Mouse (Mus musculus): ENCODE results near the gene Tmeff2. TPM values are rescaled to one million over a fixed set of nuclear protein-coding genes. Genes with fewer than 3 reads are reported as not detected.
"Not testable (repeated sequence)": the region's sequence is repeated elsewhere in the genome, so short reads cannot be mapped to it uniquely, and the experiment has no call there.

The Tmeff2 gene
- 8.4 and 8.5 TPM in 2 replicates for polyA plus RNA-seq (2015; fragmentation: Nextera tagmentation; extraction: Ambion mirVana)

DNA sequence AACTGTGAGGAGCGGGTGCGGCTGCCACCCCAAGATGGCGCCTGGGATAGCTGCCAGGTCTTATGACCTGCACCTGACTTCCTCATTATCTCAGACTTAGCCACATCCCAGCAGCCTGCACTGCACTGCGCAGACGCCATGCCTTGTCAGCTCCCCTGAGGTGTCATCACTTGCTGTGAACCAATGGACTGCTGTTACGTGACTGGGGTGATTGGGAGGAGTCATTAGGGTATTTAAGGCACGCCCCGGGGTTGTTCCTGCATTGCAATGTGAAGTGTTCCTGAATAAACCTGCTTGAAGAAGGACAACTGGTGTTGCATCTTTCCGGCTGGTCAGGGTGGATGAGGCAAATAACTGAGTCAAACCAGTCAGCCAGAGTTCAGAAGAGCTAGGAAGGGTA, at the start of gene Tmeff2:
Gene Tmeff2 (plus strand): TSS at position 262 of the 400 bp plus-strand sequence.
- not testable (repeated sequence) for H3K27ac ChIP-seq; H3K4me1 ChIP-seq; H3K27me3 ChIP-seq (replicated peaks); ATAC-seq (ENCODE audit: insufficient read depth, low FRiP score, low read depth); H3K36me3 ChIP-seq; H3K9me3 ChIP-seq; H3K4me2 ChIP-seq; H3K9ac ChIP-seq; H3K4me3 ChIP-seq (replicated peaks)
- WGBS, result 85% methylated on average over 9 of the region's 9 CpGs

DNA sequence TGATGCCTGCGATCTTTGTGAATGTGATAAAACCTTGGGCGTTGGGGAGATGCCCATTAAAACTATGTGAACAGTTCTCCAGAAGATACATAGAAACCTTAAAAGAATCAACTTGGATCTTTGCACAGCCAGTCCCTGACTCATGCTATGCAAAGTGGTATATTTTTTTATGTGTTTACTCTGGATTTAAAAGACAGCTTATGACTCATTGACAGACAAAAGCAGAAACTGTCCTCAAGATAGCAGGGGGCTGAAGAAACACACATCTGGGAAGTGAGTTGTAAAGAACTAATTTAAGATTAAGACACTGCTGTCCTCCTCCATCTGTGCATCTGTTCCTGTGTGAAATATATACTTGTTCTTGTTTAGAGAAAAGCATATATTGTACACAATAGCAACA, 38.9 kb upstream of the Tmeff2 start:
- no peaks in the 10 kb centered on the region for H3K4me1 ChIP-seq
- no peak overlapping the region for H3K4me2 ChIP-seq
- no peaks in the 10 kb centered on the region for H3K27me3 ChIP-seq (replicated peaks)
- H3K36me3 ChIP-seq, result no peaks in the 10 kb centered on the region
- no peak overlapping the region for H3K4me3 ChIP-seq (replicated peaks)
- no peak overlapping the region for H3K27ac ChIP-seq
- no peak overlapping the region for H3K9ac ChIP-seq
- WGBS, result 61% methylated on average over 2 of the region's 2 CpGs
- no peaks in the 10 kb centered on the region for H3K9me3 ChIP-seq
- ATAC-seq (ENCODE audit: insufficient read depth, low FRiP score, low read depth), result no peak

DNA sequence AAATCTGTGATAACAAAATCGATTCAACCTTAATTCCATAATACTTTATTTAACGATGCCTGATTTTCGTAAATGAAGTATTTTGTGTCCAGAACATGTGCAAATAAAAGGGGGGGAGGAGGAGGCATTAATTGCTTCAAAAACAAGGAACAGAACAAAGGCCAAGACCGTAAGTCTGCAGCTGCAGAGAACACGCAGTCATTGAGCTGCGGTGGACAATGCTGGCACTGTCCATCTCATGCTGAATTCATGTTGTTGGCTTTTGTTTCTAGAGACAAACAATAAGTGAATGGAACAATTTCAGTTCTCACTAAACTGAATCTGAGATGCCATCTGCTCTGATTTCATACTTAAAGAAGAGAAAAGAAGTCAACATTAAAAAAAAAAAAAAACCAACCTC, 2.8 kb upstream of the Tmeff2 start:
- Histone ChIP-seq H3K4me3 (replicated peaks) (no peak overlapping the region), H3K36me3 (no peaks in the 10 kb centered on the region), H3K4me2 (no peak overlapping the region), H3K9ac (no peak overlapping the region), H3K27ac (no peak overlapping the region), H3K9me3 (no peaks in the 10 kb centered on the region), H3K4me1 (no peaks in the 10 kb centered on the region), H3K27me3 (replicated peaks) (no peaks in the 10 kb centered on the region)
- 76% methylated on average over 6 of the region's 6 CpGs for WGBS
- ATAC-seq (ENCODE audit: insufficient read depth, low FRiP score, low read depth), result no peak

DNA sequence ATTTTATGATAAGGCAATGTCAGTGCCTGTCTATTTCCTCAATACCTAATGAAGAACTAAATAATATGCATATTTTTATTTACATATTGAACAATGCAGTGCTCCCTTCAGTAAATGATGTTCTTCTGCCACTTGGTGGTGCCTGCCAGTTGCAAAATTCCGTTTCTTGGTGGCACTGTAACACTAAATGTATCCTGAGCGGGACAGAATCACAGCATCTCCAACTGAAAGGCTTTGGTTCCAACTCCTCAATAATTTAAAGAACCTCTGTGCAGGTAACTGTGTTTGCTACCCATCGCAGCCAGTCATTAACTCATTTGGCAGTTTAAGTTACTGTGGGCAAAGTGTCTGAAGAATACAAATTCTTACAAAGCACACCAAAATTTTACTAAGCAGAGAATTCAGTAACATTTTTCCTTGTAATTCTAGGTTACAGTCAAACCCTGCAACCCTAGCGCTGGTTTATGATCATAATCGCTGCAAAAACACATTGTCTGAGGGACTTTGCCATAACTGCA, 24.4 kb downstream of the Tmeff2 start:
- H3K9ac ChIP-seq, result no peak overlapping the region
- peaks cover 31% of the 10 kb centered on the region for H3K27me3 ChIP-seq (replicated peaks)
- H3K36me3 ChIP-seq, result no peaks in the 10 kb centered on the region
- no peak overlapping the region for H3K27ac ChIP-seq
- no peak for ATAC-seq (ENCODE audit: insufficient read depth, low FRiP score, low read depth)
- peaks cover 12% of the 10 kb centered on the region for H3K4me1 ChIP-seq
- H3K4me3 ChIP-seq (replicated peaks), result no peak overlapping the region
- no peak overlapping the region for H3K4me2 ChIP-seq
- WGBS, result 51% methylated on average over 5 of the region's 5 CpGs
- no peaks in the 10 kb centered on the region for H3K9me3 ChIP-seq

DNA sequence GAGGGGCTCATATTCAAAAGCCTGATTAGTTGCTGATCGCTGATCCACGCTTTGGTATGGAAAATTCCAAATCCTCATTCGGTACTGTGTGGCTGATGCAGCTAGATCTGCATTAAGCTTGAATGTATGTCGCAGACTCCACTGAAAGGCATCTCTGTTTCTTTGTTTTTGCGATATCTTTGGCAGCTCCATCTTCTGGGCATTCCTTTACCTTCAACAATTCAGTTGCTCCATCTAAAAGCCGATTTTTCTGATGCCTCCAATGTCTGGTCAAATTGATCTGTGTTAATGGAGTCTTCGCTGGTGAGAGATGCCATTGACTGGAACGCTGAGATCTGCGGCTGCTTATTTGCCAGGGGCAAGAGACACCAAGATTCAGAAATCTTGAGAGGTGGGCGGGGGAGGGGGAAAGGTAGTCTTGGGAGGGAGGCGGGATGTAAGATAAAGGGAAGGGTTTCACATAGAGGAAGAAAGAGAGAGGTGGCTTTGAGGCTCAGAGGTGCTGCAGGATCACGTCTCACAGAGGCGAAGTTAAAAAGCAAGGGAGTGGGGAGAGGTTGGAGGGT, 25.0 kb downstream of the Tmeff2 start:
- no peaks in the 10 kb centered on the region for H3K36me3 ChIP-seq
- no peak for ATAC-seq (ENCODE audit: insufficient read depth, low FRiP score, low read depth)
- H3K27me3 ChIP-seq (replicated peaks), result peaks cover 31% of the 10 kb centered on the region
- H3K4me3 ChIP-seq (replicated peaks), result no peak overlapping the region
- H3K4me1 ChIP-seq, result peaks cover 12% of the 10 kb centered on the region
- H3K4me2 ChIP-seq, result peak overlapping the region; percentile 29; the same call in 1 of the 2 replicates
- H3K27ac ChIP-seq, result no peak overlapping the region
- H3K9ac ChIP-seq, result no peak overlapping the region
- H3K9me3 ChIP-seq, result no peaks in the 10 kb centered on the region
- 17% methylated on average over 13 of the region's 13 CpGs for WGBS

DNA sequence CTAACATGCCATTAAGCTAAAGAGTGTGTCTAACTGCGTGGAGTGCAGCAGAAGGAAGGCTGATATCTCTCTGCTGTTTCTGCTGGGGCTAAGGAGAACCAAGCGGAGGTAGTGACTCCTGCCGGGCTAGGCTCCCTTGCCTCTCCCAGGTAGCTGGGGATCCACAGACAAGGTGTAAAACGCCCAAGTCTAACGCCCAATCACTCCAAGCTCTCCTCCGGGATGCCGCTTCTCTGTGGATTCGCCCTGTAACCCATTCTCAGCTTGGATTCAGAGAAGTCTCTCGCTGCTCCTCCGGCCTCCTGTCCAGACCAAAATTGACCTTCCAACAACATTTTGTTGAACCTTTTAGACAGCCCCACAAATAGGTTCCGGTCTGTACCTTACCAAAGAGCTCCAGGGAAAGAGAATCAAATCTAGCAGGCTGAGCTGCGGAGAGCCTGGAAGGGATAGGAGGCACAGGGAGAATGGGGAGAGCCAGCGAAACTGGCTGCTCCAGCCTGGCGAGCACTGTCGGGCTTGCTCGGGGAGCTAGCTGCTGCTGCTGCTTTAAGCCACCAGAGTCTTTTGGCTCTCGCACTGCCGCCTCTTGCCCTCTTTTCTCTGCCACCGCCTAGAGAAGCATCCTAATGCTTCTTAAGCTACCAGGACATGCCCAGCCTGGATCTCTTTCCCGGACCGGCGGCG, 26.1 kb downstream of the Tmeff2 start:
- H3K36me3 ChIP-seq, result no peaks in the 10 kb centered on the region
- H3K4me3 ChIP-seq (replicated peaks), result peak overlapping the region; percentile 58
- peaks cover 31% of the 10 kb centered on the region for H3K27me3 ChIP-seq (replicated peaks)
- H3K9ac ChIP-seq, result no peak overlapping the region
- H3K4me2 ChIP-seq, result peak overlapping the region; percentile 100
- 3% methylated on average over 23 of the region's 23 CpGs for WGBS
- no peaks in the 10 kb centered on the region for H3K9me3 ChIP-seq
- H3K4me1 ChIP-seq, result peaks cover 12% of the 10 kb centered on the region
- peak; percentile 53 for ATAC-seq (ENCODE audit: insufficient read depth, low FRiP score, low read depth)
- no peak overlapping the region for H3K27ac ChIP-seq

DNA sequence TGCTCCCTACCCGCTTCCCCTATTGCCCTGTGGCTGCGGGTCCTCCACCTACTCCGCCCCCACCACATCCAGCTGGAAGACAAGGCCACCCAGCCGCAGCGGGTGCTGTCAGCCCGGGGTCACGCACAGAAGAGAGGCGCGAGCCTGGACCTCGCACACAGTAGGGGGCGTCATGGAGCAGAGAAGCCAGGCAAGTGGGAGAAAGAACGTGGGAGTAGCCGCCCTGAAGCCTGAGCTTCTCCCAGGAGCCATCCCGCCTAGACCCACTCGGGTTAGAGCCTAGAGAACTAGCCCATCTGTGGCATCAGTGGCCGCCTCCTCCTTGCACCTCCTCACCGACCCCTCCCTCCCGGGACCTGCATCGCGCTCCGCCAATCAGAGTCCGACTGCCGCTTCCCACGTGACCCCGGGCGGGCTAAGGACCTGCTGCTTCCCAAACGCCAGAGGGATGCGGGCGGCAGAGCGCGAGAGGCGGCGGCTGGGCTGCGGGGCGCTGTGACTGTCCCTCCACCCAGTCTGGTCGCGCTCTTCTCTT, 26.7 kb downstream of the Tmeff2 start:
- peaks cover 12% of the 10 kb centered on the region for H3K4me1 ChIP-seq
- no peaks in the 10 kb centered on the region for H3K36me3 ChIP-seq
- H3K27me3 ChIP-seq (replicated peaks), result peaks cover 31% of the 10 kb centered on the region
- H3K9me3 ChIP-seq, result no peaks in the 10 kb centered on the region
- peak overlapping the region; percentile 58 for H3K4me3 ChIP-seq (replicated peaks)
- peak overlapping the region; percentile 100 for H3K4me2 ChIP-seq
- whole genome bisulfite sequencing, result under 1% methylated on average over 37 of the region's 37 CpGs
- H3K9ac ChIP-seq, result peak overlapping the region; percentile 9; the same call in 1 of the 2 replicates
- ATAC-seq (ENCODE audit: insufficient read depth, low FRiP score, low read depth), result peak; percentile 94
- H3K27ac ChIP-seq, result no peak overlapping the region

DNA sequence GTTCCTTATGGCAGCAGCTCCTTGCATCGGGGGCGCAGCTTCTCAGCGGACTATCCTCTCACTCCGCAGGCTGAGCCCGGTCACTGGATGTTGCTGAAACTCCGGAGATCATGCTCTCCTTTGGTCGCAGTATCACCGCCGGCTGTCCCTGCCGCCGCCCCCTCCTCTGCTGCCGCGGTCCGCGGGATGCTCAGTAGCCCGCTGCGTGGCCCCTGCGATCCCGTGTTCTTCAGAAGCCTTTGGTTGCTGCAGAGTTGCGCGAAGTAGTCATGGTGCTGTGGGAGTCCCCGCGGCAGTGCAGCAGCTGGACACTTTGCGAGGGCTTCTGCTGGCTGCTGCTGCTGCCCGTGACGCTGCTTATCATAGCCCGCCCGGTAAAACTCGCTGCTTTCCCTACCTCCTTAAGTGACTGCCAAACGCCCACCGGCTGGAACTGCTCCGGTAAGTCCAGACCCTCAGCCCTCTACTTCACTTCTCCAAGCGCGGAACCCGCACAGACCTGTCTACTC, 27.3 kb downstream of the Tmeff2 start:
- Histone ChIP-seq H3K27me3 (replicated peaks) (peaks cover 31% of the 10 kb centered on the region), H3K36me3 (no peaks in the 10 kb centered on the region), H3K9ac (peak overlapping the region; percentile 9; the same call in 1 of the 2 replicates), H3K27ac (no peak overlapping the region), H3K4me3 (replicated peaks) (peak overlapping the region; percentile 58), H3K9me3 (no peaks in the 10 kb centered on the region), H3K4me1 (peaks cover 12% of the 10 kb centered on the region), H3K4me2 (peak overlapping the region; percentile 100)
- WGBS, result 0% methylated on average over 35 of the region's 35 CpGs
- peak; percentile 59 for ATAC-seq (ENCODE audit: insufficient read depth, low FRiP score, low read depth)

DNA sequence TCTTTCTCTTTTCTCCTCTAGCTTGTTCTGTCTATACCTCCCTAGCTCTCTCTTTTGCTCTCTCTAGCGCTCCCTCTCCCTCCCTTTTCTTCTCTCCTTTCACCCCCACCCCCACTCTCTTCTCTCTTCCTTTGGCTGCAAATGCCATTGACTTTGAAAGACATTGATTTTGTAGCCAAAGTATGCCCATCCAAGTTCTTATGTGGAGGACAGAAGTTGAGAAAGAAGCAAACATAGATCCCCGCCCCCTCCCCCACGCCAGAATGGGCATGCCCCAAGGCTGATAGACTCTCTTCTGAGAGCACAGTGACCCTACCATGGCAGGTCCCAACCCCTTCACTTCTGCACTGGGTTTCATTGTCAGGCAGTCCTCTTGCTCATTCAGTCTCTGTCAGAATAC, 28.3 kb downstream of the Tmeff2 start:
- no peak overlapping the region for H3K4me2 ChIP-seq
- H3K9ac ChIP-seq, result no peak overlapping the region
- WGBS, result 25% methylated on average over 3 of the region's 3 CpGs
- H3K27me3 ChIP-seq (replicated peaks), result peaks cover 31% of the 10 kb centered on the region
- H3K4me1 ChIP-seq, result peaks cover 12% of the 10 kb centered on the region
- ATAC-seq (ENCODE audit: insufficient read depth, low FRiP score, low read depth), result no peak
- no peaks in the 10 kb centered on the region for H3K9me3 ChIP-seq
- no peak overlapping the region for H3K27ac ChIP-seq
- no peaks in the 10 kb centered on the region for H3K36me3 ChIP-seq
- H3K4me3 ChIP-seq (replicated peaks), result no peak overlapping the region

DNA sequence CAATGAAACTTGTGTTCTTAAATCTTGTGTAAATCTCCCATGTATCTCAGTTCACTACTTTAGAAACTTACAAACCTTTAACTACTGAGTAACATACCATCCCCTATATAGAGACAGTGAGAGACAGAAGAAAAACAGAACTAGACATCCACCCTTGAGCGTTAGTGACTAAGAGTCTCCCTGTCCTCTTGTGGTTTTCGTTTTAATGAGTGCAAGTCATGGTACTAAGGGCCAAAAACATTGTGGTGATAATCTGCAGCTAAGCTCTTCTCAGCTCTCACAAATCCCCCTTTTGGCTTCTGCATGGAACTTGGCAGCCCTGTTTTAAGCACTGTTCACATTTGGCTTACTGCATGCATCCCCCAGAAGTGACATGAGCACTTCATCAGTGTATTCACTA, 34.6 kb downstream of the Tmeff2 start:
- Histone ChIP-seq H3K4me3 (replicated peaks) (no peak overlapping the region), H3K27me3 (replicated peaks) (no peaks in the 10 kb centered on the region), H3K4me2 (no peak overlapping the region), H3K9me3 (no peaks in the 10 kb centered on the region), H3K9ac (no peak overlapping the region), H3K27ac (no peak overlapping the region), H3K36me3 (no peaks in the 10 kb centered on the region), H3K4me1 (no peaks in the 10 kb centered on the region)
- no peak for ATAC-seq (ENCODE audit: insufficient read depth, low FRiP score, low read depth)
- 62% methylated on average over 2 of the region's 2 CpGs for WGBS

DNA sequence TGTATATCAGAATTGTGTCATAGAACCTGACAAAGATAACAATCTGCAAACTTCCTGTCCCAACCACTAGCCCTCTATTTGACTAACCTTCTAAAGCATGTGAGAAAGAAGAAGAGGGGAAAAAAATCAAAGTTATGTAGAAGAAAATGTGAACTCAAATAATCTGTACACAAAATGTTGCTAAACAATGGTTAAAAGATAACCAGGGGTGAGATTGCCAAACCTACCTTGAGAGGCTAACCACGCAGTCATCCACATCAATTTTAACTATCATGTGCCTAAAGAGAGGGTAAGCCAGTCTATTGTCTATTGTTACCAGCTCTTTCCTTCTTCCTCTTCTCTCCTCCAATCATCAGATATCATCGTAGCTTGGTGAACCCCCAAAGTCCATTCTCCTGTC, 35.0 kb downstream of the Tmeff2 start:
- Histone ChIP-seq H3K27me3 (replicated peaks) (no peaks in the 10 kb centered on the region), H3K9ac (no peak overlapping the region), H3K27ac (no peak overlapping the region), H3K4me2 (no peak overlapping the region), H3K9me3 (no peaks in the 10 kb centered on the region), H3K36me3 (no peaks in the 10 kb centered on the region), H3K4me3 (replicated peaks) (no peak overlapping the region), H3K4me1 (no peaks in the 10 kb centered on the region)
- ATAC-seq (ENCODE audit: insufficient read depth, low FRiP score, low read depth), result no peak
- WGBS, result 68% methylated on average over 2 of the region's 2 CpGs

All from stomach, embryonic 15.5 days (tissue).